Mouse (Mus musculus) liver, embryonic 14.5 days (tissue): ENCODE measurements at regions not wholly inside any gene's neighbourhood (a gene's known extent, or its start where the extent isn't known, plus 50 kb on each side); places are given as distances from the start of the nearest gene placed in this dataset.

ENCODE experiments used
- CTCF ChIP-seq: IDR thresholded peaks from 2 replicates; pipeline ENCODE4 v1.5.1; 2016; ENCODE audit warnings: antibody characterized with exemption, low read depth, control low read depth
- EP300 ChIP-seq: IDR thresholded peaks from 2 replicates; pipeline ENCODE4 v1.6.1; 2016; ENCODE audit warnings: antibody characterized with exemption, low read depth

- TF ChIP-seq CTCF = no peak
- no peak for TF ChIP-seq EP300
Observed at GRCm38 (mm10) chr15:60124461-60124860, 108.0 kb upstream of the 4933412E24Rik start.
